Mouse (Mus musculus) myocyte (in vitro differentiated cells): Measurements from ENCODE around the gene Lhfpl4.

Experiments used
- CEBPB ChIP-seq: IDR thresholded peaks from 2 replicates; pipeline ENCODE4 v1.6.1; 2011; ENCODE audit warnings: mild to moderate bottlenecking, moderate library complexity; ENCODE audit not compliant: poor library complexity, insufficient read depth, severe bottlenecking
- E2F4 ChIP-seq: IDR thresholded peaks from one replicate; pipeline ENCODE4 v1.6.1; 2011; ENCODE audit warnings: mild to moderate bottlenecking, control low read depth, moderate library complexity; ENCODE audit not compliant: insufficient read depth
- MAX ChIP-seq: IDR thresholded peaks from one replicate; pipeline ENCODE4 v1.6.1; 2011; ENCODE audit warnings: low read depth, mild to moderate bottlenecking, control low read depth
- MYOD1 ChIP-seq, 3 experiments: IDR thresholded peaks; one replicate each; pipeline ENCODE4 v1.6.1; 2011; ENCODE audit warnings: control low read depth in 2 of 3, low read depth in 2 of 3, mild to moderate bottlenecking in 2 of 3, moderate library complexity in 1 of 3; ENCODE audit not compliant: insufficient read length in 2 of 3, control insufficient read depth in 1 of 3
- POLR2A ChIP-seq: IDR thresholded peaks from one replicate; pipeline ENCODE4 v1.6.1; 2011; ENCODE audit warnings: low read depth, mild to moderate bottlenecking, control low read depth, moderate library complexity; ENCODE audit not compliant: insufficient read length
- POLR2AphosphoS2 ChIP-seq: IDR thresholded peaks from one replicate; pipeline ENCODE4 v1.6.1; 2011; ENCODE audit warnings: low read depth, control low read depth; ENCODE audit not compliant: insufficient read length
- SRF ChIP-seq: IDR thresholded peaks from one replicate; pipeline ENCODE4 v1.6.1; 2011; ENCODE audit warnings: low read depth; ENCODE audit not compliant: control insufficient read depth, insufficient read length
- TCF12 ChIP-seq: IDR thresholded peaks from one replicate; pipeline ENCODE4 v1.6.1; 2011; ENCODE audit warnings: mild to moderate bottlenecking, control low read depth; ENCODE audit not compliant: poor library complexity, insufficient read depth, severe bottlenecking
- TCF3 ChIP-seq: IDR thresholded peaks from one replicate; pipeline ENCODE4 v1.6.1; 2011; ENCODE audit warnings: low read depth, control low read depth; ENCODE audit not compliant: insufficient read length
- USF1 ChIP-seq: IDR thresholded peaks from one replicate; pipeline ENCODE4 v1.6.1; 2011; ENCODE audit warnings: low read depth, mild to moderate bottlenecking, control low read depth, moderate library complexity

- no peak for TF ChIP-seq MYOD1 (IDR thresholded peaks at IDR 0.05; ENCODE audit: control insufficient read depth in 1 of 3, insufficient read length in 2 of 3, low read depth in 2 of 3)
- TF ChIP-seq POLR2A, result no peak
- TF ChIP-seq USF1, result no peak
- no peak for TF ChIP-seq CEBPB
- TF ChIP-seq E2F4, result no peak
- TF ChIP-seq TCF3, result no peak
- no peak for TF ChIP-seq POLR2AphosphoS2
- no peak for TF ChIP-seq MAX
- TF ChIP-seq TCF12, result no peak
- TF ChIP-seq SRF, result no peak
These were observed 41.1 kb downstream of the Lhfpl4 start for GRCm38 (mm10) chr6:113154071-113154470.
